Mouse (Mus musculus): ENCODE measurements around the gene Tigd4.
A peak's percentile ranks its signal among the peaks of the same experiment; 100 is the strongest.

The Tigd4 gene

DNA sequence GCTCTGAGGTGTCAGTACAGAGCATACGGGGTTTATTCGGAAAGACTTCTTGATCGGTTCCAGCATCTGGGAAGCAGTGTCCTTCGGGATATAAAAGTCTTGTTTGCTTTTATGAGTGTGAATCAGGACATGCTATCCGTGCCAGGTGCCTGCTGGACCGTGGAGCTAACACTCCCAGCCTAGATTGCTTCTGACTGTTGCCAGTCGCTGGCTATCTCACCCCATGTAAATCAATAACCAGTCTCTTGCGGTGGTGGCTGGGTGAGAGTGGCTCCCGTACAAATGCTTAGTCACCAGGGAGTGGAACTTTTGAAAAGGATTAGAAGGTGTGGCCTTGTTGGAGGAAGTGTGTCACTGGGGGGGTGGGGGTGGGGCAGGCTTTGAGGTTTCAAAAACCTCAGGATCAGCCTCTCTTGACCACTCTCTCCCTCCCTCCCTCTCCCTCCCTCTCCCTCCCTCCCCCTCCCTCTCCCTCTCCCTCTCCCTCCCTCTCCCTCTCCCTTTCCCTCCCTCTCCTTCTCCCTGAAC lies 16.9 kb downstream of the Tigd4 start:
- no peak for DNase-seq (ENCODE audit: low read depth, low spot score)

DNA sequence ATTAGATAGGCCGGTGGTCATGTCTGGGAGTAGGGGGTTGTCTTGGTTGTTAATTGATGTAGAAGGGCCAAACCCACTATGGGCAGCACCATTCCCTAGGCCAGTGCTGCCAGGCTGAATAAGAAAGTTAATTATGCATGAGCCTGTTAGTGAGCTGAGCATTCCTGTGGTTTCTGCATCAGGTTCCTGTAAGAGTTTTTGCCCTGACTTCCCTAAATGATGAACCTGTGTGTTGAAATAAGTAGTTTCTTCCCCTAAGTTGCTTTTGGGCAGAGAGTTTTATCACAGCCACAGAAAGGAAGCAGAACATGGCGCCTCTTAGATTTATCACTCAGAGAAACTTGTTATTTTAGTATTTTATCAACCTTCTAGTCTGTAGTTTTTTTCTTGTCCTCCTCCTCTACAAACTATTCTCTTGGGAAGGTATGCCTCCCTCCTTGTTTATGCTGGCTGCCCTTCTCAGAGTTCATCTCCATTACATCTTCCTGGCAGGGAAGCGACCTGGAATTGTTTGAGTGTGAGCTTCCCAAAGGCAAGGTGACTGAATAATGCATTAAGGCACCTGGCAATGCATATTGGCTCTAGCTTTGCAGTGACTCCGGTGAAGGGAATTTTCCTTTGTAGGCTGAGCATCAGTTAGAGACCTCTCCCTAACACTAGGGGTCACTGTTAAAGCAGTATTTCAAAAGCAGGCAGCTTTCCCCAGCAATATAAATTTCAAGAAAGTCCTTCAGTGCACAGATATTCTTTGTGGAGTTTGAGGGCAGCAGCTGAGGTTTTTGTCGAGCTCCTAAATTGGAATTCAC lies 21.9 kb downstream of the Tigd4 start:
- DNase-seq (ENCODE audit: low read depth, low spot score) = peak; percentile 44

DNA sequence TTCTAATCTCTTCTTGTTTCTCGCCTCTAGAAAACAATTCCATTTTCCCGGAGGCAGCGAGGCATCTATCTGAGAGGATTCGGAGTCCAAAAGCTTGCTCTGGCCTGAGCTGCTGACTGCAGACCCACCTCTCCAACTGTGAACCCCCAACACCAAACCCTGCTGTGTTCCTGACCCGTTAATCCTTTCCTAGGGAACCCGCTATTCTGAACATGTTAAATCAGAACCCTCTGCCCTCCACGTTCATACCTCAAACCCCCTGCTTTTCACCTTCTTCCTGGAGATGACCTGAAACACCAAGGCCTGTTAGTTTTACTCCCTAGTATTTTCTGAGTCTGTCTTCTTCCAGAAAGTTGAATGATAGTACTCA lies 22.5 kb downstream of the Tigd4 start:
- DNase-seq (ENCODE audit: low read depth, low spot score) = no peak

- no peak for DNase-seq (ENCODE audit: low read depth, low spot score)
Observed at GRCm38 (mm10) chr3:84618627-84619026, 25.3 kb downstream of the Tigd4 start.

GRCm38 (mm10) chr3:84619056-84619455 lies 25.7 kb downstream of the Tigd4 start:
- no peak for DNase-seq (ENCODE audit: low read depth, low spot score)

DNA sequence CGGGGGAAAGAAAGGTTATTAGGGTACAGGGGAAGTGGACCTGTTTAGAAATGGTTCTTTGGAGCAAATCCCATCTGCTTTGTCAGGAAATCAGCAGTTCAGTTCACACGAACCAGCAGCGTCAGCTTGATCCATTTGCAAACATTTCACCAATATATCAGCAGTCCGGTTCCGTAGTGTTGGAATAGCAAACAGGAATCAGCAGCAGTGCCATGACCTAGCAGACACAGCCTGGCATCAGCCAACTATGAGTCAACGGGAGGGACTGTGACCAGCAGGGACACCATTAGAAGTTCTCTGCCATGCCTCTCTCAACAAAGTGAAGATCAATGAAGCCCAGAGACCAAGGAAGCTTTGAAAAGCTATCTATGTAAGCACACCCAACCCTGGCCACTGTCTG lies 26.4 kb downstream of the Tigd4 start:
- DNase-seq (ENCODE audit: low read depth, low spot score) = no peak

GRCm38 (mm10) chr3:84622026-84622425 lies 28.7 kb downstream of the Tigd4 start:
- no peak for DNase-seq (ENCODE audit: low read depth, low spot score)

GRCm38 (mm10) chr3:84631586-84631985 lies 38.2 kb downstream of the Tigd4 start:
- no peak for DNase-seq (ENCODE audit: low read depth, low spot score)

GRCm38 (mm10) chr3:84637095-84637494 lies 43.7 kb downstream of the Tigd4 start:
- DNase-seq (ENCODE audit: low read depth, low spot score) = no peak

DNA sequence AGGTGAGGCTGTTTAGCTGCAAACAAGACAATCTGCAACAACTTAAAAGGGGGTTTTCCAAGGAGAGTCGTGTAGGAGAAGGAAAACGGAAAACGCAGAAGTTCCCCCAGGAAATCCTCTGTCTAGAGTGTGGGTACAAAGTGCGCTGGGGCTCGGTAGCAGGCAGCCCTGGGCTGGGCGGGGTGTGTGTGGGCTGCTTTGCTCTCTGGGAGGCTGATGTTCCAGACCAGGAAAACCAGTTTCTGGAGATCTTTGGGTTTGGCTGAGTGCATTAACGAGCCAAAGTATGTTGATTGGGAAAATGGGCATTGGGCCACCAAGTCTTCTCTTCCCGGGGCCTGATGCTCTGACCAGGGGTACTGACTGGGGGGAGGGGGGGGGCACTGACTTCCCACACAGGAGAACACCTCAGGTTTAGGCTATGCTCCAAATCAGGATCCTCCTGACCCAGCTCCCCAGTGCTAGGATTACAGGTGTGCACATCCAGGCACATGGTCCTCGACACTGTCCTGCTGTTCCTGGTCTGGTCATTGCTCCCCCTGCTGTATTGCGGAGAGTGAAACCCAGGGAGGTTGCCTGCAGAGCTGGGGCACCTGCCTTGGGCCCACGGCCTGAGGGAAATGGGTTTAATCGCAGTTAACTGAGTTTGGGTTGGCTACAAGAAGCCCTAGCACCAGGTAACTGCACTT lies 44.7 kb downstream of the Tigd4 start:
- DNase-seq (ENCODE audit: low read depth, low spot score) = no peak

DNA sequence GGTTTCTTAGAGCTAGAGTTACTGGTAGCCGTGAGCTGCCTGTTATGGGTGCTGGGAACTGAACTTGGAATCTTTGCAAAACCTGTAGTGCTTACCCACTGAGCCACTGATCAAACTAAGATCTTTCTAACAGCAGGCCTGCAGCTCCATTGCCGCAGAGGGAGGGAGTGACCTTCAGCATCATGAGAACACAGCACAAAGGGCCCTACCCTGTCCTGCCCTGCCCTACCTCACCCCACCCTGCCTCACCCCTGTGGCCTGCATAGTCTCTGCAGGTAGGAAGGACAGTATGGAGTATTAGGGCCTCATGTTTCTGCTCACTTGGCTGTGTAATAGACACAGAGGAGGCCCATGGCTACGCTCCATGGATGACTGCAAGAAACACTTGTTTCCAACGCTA lies 45.5 kb downstream of the Tigd4 start:
- DNase-seq (ENCODE audit: low read depth, low spot score) = no peak

GRCm38 (mm10) chr3:84639767-84640500 lies 46.6 kb downstream of the Tigd4 start:
- no peak for DNase-seq (ENCODE audit: low read depth, low spot score)

GRCm38 (mm10) chr3:84640536-84640935 lies 47.2 kb downstream of the Tigd4 start:
- no peak for DNase-seq (ENCODE audit: low read depth, low spot score)

GRCm38 (mm10) chr3:84641391-84641790 lies 48.0 kb downstream of the Tigd4 start:
- DNase-seq (ENCODE audit: low read depth, low spot score) = no peak

DNA sequence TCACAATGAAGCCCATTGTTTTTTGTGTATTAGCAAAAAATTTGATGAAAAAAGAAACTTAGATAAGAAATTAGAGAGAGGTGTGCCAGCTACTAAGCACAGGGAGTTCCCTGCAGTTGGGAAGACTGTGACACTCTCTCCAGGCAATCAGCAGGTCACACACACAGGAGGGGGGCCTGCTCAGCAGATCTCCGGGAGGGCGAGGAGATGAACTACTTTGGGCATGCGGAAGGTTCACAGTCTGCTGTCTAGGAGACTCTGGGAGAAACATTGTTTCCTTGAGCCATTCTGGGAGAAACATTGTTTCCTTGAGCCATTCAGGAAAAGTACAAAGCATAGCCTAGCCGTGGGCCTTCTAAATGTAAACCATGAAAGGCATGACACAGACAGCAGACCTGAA lies 49.6 kb downstream of the Tigd4 start:
- no peak for DNase-seq (ENCODE audit: low read depth, low spot score)

DNA sequence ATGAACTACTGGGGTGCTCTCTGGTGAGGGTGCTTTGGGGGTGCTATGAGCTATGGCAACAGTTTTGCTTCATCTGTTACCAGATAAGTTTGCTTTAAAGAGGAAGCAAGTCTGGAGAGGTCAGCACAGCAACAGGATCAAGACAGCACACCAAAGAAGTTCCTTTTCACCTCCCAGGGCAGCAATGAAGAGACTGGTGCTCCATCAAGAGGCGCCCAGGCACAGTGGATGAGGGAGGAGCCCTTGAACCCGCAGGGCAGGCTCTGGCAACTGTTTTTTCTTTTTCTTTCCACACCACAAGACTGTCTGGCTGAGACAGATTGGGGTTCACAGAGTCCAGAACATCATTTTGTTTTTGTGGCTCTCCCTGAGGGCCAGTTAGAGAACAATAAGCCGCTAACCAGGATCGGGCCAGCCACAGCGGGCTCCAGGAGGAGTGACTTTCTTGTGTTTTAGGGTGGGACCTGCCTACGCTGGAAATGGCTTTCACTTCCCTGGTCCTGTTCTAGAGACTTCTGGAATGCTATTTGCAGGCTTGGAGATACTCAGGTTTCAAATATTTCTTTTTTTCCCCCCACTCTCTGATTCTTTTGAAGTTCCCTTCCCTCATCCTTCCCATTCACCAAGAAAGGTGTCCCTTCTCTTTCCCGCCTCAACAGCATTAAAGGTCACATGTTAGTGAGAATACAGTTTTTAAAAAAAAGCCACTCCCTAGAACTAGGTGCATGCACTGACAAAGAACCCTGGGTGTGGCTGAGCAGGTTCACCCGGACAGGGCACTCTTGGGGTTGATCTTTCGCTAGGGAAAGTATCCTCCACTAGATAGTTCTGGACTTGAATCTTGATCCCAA lies 52.0 kb downstream of the Tigd4 start:
- DNase-seq (ENCODE audit: low read depth, low spot score) = no peak

- DNase-seq (ENCODE audit: low read depth, low spot score) = no peak
Observed at GRCm38 (mm10) chr3:84646007-84646290, 52.6 kb downstream of the Tigd4 start.

DNA sequence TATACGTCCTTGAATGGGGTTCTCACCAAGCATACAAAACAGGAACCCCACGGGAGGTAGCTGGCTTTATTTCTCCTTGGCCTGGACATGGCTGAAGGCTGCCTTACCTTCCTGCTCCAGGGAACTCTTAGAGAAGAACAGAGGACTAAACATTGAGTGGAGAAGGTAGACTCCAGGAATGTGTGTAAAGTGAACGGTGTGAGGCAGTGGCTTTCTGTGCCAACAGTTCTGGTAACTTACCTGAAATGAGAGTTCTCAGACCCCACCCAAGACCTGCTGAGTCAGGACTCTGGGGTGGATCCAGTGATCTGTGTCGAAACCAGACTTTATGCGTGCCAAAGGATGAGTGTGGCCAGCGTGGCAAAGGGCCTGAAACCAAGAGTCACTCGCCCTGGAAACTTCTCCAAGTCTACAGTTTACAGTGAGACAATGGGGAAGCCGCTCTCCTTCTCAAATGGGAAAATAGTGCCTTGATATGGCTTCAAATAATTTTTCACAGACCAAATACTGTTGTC lies 53.0 kb downstream of the Tigd4 start:
- no peak for DNase-seq (ENCODE audit: low read depth, low spot score)

Data from mesoderm, embryonic 11.5 days (tissue).